Mouse (Mus musculus) embryonic facial prominence, embryonic 11.5 days (tissue): Measurements from ENCODE around the gene Zfp423. TPM values are rescaled to one million over a fixed set of nuclear protein-coding genes. Genes with fewer than 3 reads are reported as not detected.

Source experiments
- ATAC-seq: fragments of 200-750 bp; cut with Nextera tagmentation; replicated peaks from 2 replicates; pipeline ENCODE4 v1.8.0; 2017; ENCODE audit warnings: low read depth; ENCODE audit not compliant: insufficient number of reproducible peaks, low FRiP score, low TSS enrichment
- DNase-seq: peaks from one replicate; pipeline ENCODE4 v3.0.0-alpha.2; 2015; ENCODE audit warnings: low spot score
- H3K27ac ChIP-seq: fragments of 300-500 bp; sonication (generic); replicated peaks from 2 replicates; pipeline ENCODE4 v1.5.1; 2014; ENCODE audit warnings: mild to moderate bottlenecking, low read depth, low read length, control low read depth
- H3K27me3 ChIP-seq: fragments of 300-500 bp; sonication (generic); 2 replicates; pipeline ENCODE4 v1.6.1; 2014; ENCODE audit warnings: mild to moderate bottlenecking, low read length, moderate library complexity, mixed read lengths; ENCODE audit not compliant: control insufficient read depth, insufficient read depth
- H3K36me3 ChIP-seq: fragments of 300-500 bp; sonication (generic); replicated peaks from 2 replicates; pipeline ENCODE4 v1.6.1; 2014; ENCODE audit warnings: low read depth, mild to moderate bottlenecking, low read length, moderate library complexity, mixed read lengths; ENCODE audit not compliant: control insufficient read depth, insufficient read depth
- H3K4me1 ChIP-seq: fragments of 300-500 bp; sonication (generic); 2 replicates; pipeline ENCODE4 v1.6.1; 2014; ENCODE audit warnings: low read length, mixed read lengths; ENCODE audit not compliant: control insufficient read depth, insufficient read depth
- H3K4me2 ChIP-seq: fragments of 300-500 bp; sonication (generic); 2 replicates; pipeline ENCODE4 v1.6.1; 2014; ENCODE audit warnings: low read depth, mild to moderate bottlenecking, control low read depth, low read length, moderate library complexity
- H3K4me3 ChIP-seq: fragments of 300-500 bp; sonication (generic); 2 replicates; pipeline ENCODE4 v1.5.1; 2014; ENCODE audit warnings: low read depth, low read length, control low read depth
- H3K9ac ChIP-seq: fragments of 300-500 bp; sonication (generic); replicated peaks from 2 replicates; pipeline ENCODE4 v1.6.1; 2014; ENCODE audit warnings: mild to moderate bottlenecking, control low read depth, low read length
- H3K9me3 ChIP-seq: fragments of 300-500 bp; sonication (generic); replicated peaks from 2 replicates; pipeline ENCODE4 v1.6.1; 2016; ENCODE audit warnings: mild to moderate bottlenecking, low read length, inconsistent platforms, mixed read lengths; ENCODE audit not compliant: control insufficient read depth
- WGBS: fragments of 180-500 bp; shearing (Covaris S2); extraction: QIAGEN DNeasy Blood & Tissue Kit; methylation state at CpG from one replicate; pipeline ENCODE4 v1.1.7; 2014; 5-methylcytosine and 5-hydroxymethylcytosine counted together
- polyA plus RNA-seq: library from polyadenylated mRNA; unstranded; fragments of >200 nt; fragmentation: Nextera tagmentation; extraction: Ambion mirVana; gene quantifications from 2 replicates; pipeline ENCODE4 v1.2.1, GENCODE M21; 2014

Gene Zfp423
- polyA plus RNA-seq, result 25.4 and 30.4 TPM in 2 replicates

DNA sequence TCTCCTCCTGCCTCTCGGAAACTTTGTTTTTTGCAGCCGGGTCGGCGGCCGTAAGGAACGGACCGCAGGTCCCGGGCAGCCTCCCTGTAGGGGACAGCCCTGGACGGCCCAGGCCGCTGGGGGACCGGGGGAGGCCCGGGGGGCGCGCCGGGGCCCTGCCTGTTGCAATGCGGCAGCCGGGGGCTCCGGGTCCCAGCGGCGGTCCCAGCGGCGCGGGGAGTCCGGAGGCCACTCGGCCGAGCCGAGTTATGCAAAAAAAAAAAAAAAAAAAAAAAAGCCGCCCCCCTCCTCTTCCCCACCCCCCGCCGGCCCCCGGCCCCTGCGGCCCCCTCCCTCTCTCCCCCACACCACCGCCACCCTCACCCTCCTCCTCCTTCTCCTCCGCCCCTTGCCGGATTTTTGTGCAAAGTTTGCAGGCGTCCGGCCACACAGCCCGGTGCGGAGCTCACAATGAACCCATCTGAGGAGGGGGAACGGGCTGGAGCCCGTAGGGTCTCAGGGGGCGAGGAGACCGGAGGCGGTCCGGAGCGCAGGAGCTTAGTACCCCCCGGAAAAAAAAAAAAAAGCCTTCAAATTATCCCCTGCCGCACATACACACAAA lies at the start of gene Zfp423:
TSS of gene Zfp423 (minus strand) at position 276 of the 601 bp plus-strand sequence.
- peak within 1 kb of the TSS; percentile 99 for H3K9ac ChIP-seq
- peak within 1 kb of the TSS; percentile 96 for H3K4me2 ChIP-seq
- peak within 1 kb of the TSS; percentile 99 for H3K27ac ChIP-seq
- peak within 1 kb of the TSS; percentile 93 for H3K4me3 ChIP-seq
- no peaks in the 10 kb centered on the region for H3K9me3 ChIP-seq
- no peaks in the 10 kb centered on the region for H3K36me3 ChIP-seq
- under 1% methylated on average over 38 of the region's 48 CpGs for WGBS
- H3K27me3 ChIP-seq, result peaks cover 8% of the 10 kb centered on the region; the same call in 1 of the 2 replicates
- ATAC-seq (peak; percentile 14; the same call in 1 of the 2 replicates), DNase-seq (peak; percentile 82)
- H3K4me1 ChIP-seq, result peaks cover 9% of the 10 kb centered on the region

DNA sequence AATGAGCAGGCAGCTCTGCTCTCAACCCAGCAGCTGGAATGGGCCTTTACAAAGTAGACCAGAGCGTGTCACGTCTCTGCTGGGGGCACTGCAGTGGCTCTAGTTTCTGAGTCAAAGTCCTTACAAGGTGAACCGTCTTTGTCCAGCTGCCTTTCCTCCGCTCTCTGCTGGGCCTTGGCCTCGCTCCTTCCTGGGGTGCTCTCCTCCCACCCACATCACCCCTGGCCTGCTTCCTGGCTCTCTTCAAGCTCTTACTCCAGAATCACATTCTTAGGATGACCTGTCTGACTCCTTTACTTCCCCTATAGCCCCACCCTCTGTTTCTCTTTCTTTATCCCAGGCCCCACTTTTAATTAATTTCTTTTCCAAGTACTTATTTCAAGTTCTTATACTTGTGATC lies 47.4 kb upstream of the Zfp423 start:
- Histone ChIP-seq H3K27me3 (no peaks in the 10 kb centered on the region), H3K9me3 (no peaks in the 10 kb centered on the region), H3K4me1 (no peaks in the 10 kb centered on the region), H3K9ac (no peak overlapping the region), H3K4me2 (no peak overlapping the region), H3K4me3 (no peak overlapping the region), H3K27ac (no peak overlapping the region), H3K36me3 (no peaks in the 10 kb centered on the region)
- DNase-seq (no peak), ATAC-seq (no peak)
- WGBS, result 84% methylated on average over 5 of the region's 5 CpGs

DNA sequence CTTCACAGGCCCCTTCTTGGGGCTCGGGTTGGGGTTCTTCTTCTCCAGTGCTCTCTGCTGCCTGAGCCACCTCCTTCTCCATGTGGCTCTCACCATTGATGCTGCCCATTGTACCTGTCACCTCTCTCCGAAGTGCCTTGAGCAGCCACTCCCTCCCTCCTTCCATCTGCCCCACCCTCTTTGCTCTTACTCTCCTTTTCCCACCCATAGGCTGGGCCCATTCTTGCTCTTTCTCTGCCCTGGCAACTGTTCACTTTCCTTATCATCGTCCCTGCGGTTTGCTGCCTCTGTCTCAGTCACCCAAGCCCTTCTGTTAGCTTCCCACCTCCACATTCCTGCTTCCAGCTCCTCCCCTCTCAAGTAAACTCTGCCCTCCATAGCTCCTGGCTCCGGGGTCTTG lies 25.4 kb upstream of the Zfp423 start:
- H3K4me2 ChIP-seq, result no peak overlapping the region
- H3K36me3 ChIP-seq, result no peaks in the 10 kb centered on the region
- ATAC-seq, result no peak
- H3K4me3 ChIP-seq, result no peak overlapping the region
- no peaks in the 10 kb centered on the region for H3K27me3 ChIP-seq
- 47% methylated on average over 5 of the region's 5 CpGs for WGBS
- H3K4me1 ChIP-seq, result no peaks in the 10 kb centered on the region
- DNase-seq, result no peak
- H3K9me3 ChIP-seq, result no peaks in the 10 kb centered on the region
- no peak overlapping the region for H3K27ac ChIP-seq
- no peak overlapping the region for H3K9ac ChIP-seq

DNA sequence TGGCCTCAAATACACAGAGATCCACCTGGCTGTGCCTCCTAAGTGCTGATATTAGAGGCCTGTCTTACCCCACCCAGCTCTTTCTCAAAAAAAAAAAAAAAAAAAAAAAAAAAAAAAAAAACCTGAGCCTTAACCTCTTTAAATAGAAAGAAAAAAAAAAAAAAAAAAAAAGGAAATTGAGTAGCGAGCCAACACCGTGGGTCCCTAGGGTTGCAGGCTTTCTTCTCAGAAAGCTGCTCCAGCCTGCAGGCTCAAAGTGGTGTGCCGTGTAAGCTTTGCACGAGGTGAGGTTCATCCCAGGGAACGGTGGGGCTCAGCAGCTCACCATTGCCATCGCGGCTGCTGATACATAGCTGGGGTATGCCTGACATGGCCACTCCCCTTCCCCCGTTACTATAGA lies 24.6 kb upstream of the Zfp423 start:
- DNase-seq (no peak), ATAC-seq (no peak)
- Histone ChIP-seq H3K27ac (no peak overlapping the region), H3K36me3 (no peaks in the 10 kb centered on the region), H3K4me1 (no peaks in the 10 kb centered on the region), H3K27me3 (no peaks in the 10 kb centered on the region), H3K4me2 (no peak overlapping the region), H3K9me3 (no peaks in the 10 kb centered on the region), H3K9ac (no peak overlapping the region), H3K4me3 (no peak overlapping the region)
- 39% methylated on average over 8 of the region's 8 CpGs for WGBS

GRCm38 (mm10) chr8:87982936-87983335 lies 23.5 kb upstream of the Zfp423 start:
- H3K4me3 ChIP-seq, result no peak overlapping the region
- ATAC-seq, result no peak
- 85% methylated on average over 4 of the region's 4 CpGs for WGBS

GRCm38 (mm10) chr8:87975466-87975809 lies 16.0 kb upstream of the Zfp423 start:
- 13% methylated on average over 1 of the region's 1 CpGs for WGBS
- Histone ChIP-seq H3K27ac (no peak overlapping the region), H3K4me3 (no peak overlapping the region), H3K36me3 (no peaks in the 10 kb centered on the region), H3K9me3 (no peaks in the 10 kb centered on the region), H3K4me1 (peaks cover 8% of the 10 kb centered on the region), H3K27me3 (no peaks in the 10 kb centered on the region), H3K9ac (no peak overlapping the region; the same call in 1 of the 2 replicates), H3K4me2 (peak overlapping the region; percentile 58)
- 0 out of 2 replicates have a peak, but pooled peaks have one; percentile 17 for ATAC-seq
- no peak for DNase-seq

More at GRCm38 (mm10) chr8:87982936-87983335, 23.5 kb upstream of the Zfp423 start:
- H3K4me2 ChIP-seq, result no peak overlapping the region
- H3K4me1 ChIP-seq, result no peaks in the 10 kb centered on the region
- H3K27me3 ChIP-seq, result no peaks in the 10 kb centered on the region
- no peak overlapping the region for H3K27ac ChIP-seq
- H3K9ac ChIP-seq, result no peak overlapping the region
- no peaks in the 10 kb centered on the region for H3K36me3 ChIP-seq
- no peaks in the 10 kb centered on the region for H3K9me3 ChIP-seq
- DNase-seq, result no peak

DNA sequence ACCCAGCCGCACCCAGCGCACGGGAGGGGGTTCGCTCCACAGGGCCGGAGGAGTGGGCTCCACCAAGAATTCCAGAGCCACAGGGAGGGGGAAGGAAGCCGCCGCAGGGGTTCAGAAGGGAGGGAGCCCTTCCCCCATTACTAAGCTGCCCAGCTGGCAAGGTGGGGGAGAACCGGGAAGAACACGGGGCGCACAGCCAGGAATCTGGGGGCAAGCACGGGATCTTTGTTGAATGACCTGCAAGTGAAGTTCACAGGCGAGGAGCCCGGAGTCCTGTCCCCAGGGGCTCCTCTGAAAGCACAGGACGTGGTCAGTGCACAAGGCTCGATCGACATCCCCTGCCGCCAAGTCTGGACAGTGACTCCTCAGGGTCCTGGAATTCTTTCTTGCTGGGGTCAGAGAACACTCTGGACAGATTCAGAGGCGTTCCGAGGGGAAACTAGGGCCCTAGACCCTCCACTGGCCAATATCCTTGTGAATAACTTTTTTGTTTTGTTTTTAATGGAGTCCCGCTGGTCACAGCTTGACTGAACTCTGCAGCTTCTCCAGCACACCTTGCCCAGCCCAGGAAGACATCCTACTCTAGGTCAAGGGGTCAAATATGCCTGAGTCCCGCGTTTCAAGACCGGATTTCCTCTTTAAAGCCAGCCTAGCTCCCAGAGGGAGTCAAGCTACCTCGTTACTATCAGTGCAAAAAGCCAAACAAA lies 15.5 kb upstream of the Zfp423 start:
- WGBS, result under 1% methylated on average over 24 of the region's 24 CpGs
- peak overlapping the region; percentile 54 for H3K9ac ChIP-seq
- H3K9me3 ChIP-seq, result no peaks in the 10 kb centered on the region
- no peak overlapping the region; the same call in 1 of the 2 replicates for H3K27ac ChIP-seq
- H3K4me3 ChIP-seq, result peak overlapping the region; percentile 18
- ATAC-seq (0 out of 2 replicates have a peak, but pooled peaks have one; percentile 40), DNase-seq (peak; percentile 52)
- peaks cover 8% of the 10 kb centered on the region for H3K4me1 ChIP-seq
- H3K36me3 ChIP-seq, result no peaks in the 10 kb centered on the region
- no peaks in the 10 kb centered on the region for H3K27me3 ChIP-seq
- peak overlapping the region; percentile 58 for H3K4me2 ChIP-seq

DNA sequence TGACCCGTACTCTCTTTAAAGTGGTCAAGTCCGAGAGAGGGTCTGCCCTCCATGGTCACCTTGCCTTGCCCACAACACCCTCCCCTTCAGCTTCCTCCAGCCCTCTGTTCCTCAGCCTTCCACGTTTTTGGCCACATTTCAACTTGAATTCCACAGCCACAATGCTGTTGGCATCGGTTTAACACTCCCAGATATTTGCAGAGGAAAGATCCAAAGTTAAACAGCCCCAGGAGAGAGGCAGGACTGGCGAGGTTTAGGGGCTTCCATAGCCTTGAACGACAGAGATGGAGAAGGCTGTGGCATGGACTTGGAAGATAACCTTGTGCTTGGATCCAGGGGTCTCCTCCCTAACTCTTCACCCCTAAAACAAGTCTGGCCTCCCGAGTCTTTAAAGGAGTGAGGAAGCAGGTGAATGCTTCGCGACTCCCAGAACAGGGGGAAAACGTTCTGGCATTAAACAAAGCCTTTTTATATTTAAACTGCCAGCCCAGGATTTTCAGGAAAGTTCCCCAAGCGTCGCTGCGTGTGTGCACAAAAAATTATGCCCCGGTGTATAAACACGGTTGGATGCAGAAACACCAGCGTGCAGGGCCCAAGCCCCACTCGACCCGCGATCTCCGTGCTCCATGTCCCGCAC lies 14.8 kb upstream of the Zfp423 start:
- H3K36me3 ChIP-seq, result no peaks in the 10 kb centered on the region
- H3K9me3 ChIP-seq, result no peaks in the 10 kb centered on the region
- peak overlapping the region; percentile 54 for H3K9ac ChIP-seq
- DNase-seq, result no peak
- ATAC-seq, result no peak
- 4% methylated on average over 21 of the region's 21 CpGs for WGBS
- H3K27ac ChIP-seq, result no peak overlapping the region; the same call in 1 of the 2 replicates
- H3K4me1 ChIP-seq, result peaks cover 8% of the 10 kb centered on the region
- peak overlapping the region; percentile 58 for H3K4me2 ChIP-seq
- no peaks in the 10 kb centered on the region for H3K27me3 ChIP-seq
- peak overlapping the region; percentile 18 for H3K4me3 ChIP-seq
